8 mouse cellular contexts compared by ENCODE assay signal in genomic region chr12:87442177-87443114, GRCm38 (mm10). TPM values are rescaled to one million over a fixed set of nuclear protein-coding genes. Genes with fewer than 3 reads are reported as not detected.
DNase-seq lines count a peak whose midpoint lies in the region; ATAC-seq and TF ChIP-seq lines count a peak whose summit lies in the region.

No protein-coding gene starts in this region.

- H3K79me2 ChIP-seq in heart, adult 2 months (replicated peaks; ENCODE audit: control insufficient read depth, insufficient read depth, low read length): no peaks in the 10 kb centered on the region; the same call in none of the 2 replicates

- TF ChIP-seq EP300 in heart, adult 2 months (IDR thresholded peaks at IDR 0.05; ENCODE audit: insufficient read depth, low read depth, low read length): no peak

- H3K4me2 ChIP-seq in limb, embryonic 11.5 days (ENCODE audit: low read depth, severe bottlenecking): peak overlapping the region; percentile 42
- peak overlapping the region; percentile 96 for H3K4me2 ChIP-seq in neural tube, embryonic 14.5 days (ENCODE audit: low read depth, low read length)

- peaks cover 19% of the 10 kb centered on the region for H3K36me3 ChIP-seq in heart, adult 2 months (ENCODE audit: control insufficient read depth, insufficient read depth, low read length)
- peaks cover 60% of the 10 kb centered on the region for H3K36me3 ChIP-seq in embryonic facial prominence, embryonic 10.5 days (replicated peaks)
- peaks cover 16% of the 10 kb centered on the region for H3K36me3 ChIP-seq in limb, embryonic 11.5 days (ENCODE audit: control insufficient read depth, insufficient read depth, low read length)
- peaks cover 28% of the 10 kb centered on the region for H3K36me3 ChIP-seq in neural tube, embryonic 14.5 days (ENCODE audit: control insufficient read depth, insufficient read depth, low read length)

- H3K27ac ChIP-seq in heart, adult 2 months: no peak overlapping the region; the same call in 1 of the 2 replicates
- H3K27ac ChIP-seq in embryonic facial prominence, embryonic 10.5 days (replicated peaks): peak overlapping the region; percentile 96
- H3K27ac ChIP-seq in limb, embryonic 11.5 days (replicated peaks; ENCODE audit: low read depth, low read length): no peak overlapping the region
- 0 out of 2 replicates have a peak overlapping the region, but pooled peaks have one; percentile 4 for H3K27ac ChIP-seq in neural tube, embryonic 14.5 days (ENCODE audit: low read depth, low read length)

- TF ChIP-seq CTCF in heart, adult 2 months (IDR thresholded peaks at IDR 0.05): no peak

- no peak for ATAC-seq in limb, embryonic 11.5 days (ENCODE audit: insufficient number of reproducible peaks, low FRiP score, low TSS enrichment, low read depth)
- no peak for ATAC-seq in neural tube, embryonic 14.5 days (ENCODE audit: low read depth)

- no peak overlapping the region for H3K9ac ChIP-seq in heart, adult 2 months (ENCODE audit: low read depth, low read length)
- H3K9ac ChIP-seq in limb, embryonic 11.5 days (ENCODE audit: low read length): peak overlapping the region; percentile 98
- H3K9ac ChIP-seq in neural tube, embryonic 14.5 days (replicated peaks; ENCODE audit: low read depth, low read length): peak overlapping the region; percentile 70

- no peaks in the 10 kb centered on the region for H3K27me3 ChIP-seq in heart, adult 2 months (ENCODE audit: control insufficient read depth, insufficient read depth, low read length)
- no peaks in the 10 kb centered on the region for H3K27me3 ChIP-seq in embryonic facial prominence, embryonic 10.5 days (replicated peaks; ENCODE audit: low read depth, poor library complexity, severe bottlenecking)
- no peaks in the 10 kb centered on the region for H3K27me3 ChIP-seq in limb, embryonic 11.5 days (ENCODE audit: control insufficient read depth, insufficient read depth, low read length)
- H3K27me3 ChIP-seq in neural tube, embryonic 14.5 days (ENCODE audit: control insufficient read depth, insufficient read depth, low read length): no peaks in the 10 kb centered on the region

- H3K4me3 ChIP-seq in heart, adult 2 months: peak overlapping the region; percentile 87
- peak overlapping the region; percentile 73 for H3K4me3 ChIP-seq in embryonic facial prominence, embryonic 10.5 days
- H3K4me3 ChIP-seq in limb, embryonic 11.5 days (ENCODE audit: low read depth, low read length): peak overlapping the region; percentile 99
- peak overlapping the region; percentile 86 for H3K4me3 ChIP-seq in neural tube, embryonic 14.5 days (ENCODE audit: low read depth, low read length)

- no peak for DNase-seq in heart, adult 2 months
- DNase-seq in heart, postnatal 10 days: no peak
- peak; percentile 80 for DNase-seq in 416B (ENCODE audit: low read depth)
- peak; percentile 37 for DNase-seq in embryonic facial prominence, embryonic 10.5 days (ENCODE audit: low spot score)
- DNase-seq in limb, embryonic 11.5 days (ENCODE audit: low spot score): peak; percentile 59
- no peak for DNase-seq in urinary bladder, postnatal 14 days (ENCODE audit: low spot score)
- DNase-seq in layer of hippocampus, postnatal 36 days: no peak

- TF ChIP-seq POLR2A in heart, adult 2 months (IDR thresholded peaks at IDR 0.05; ENCODE audit: insufficient read depth, low read depth, low read length): no peak

- intact Hi-C loops in heart, adult 2 months (cut with DNase I): loop anchor here (2.0 kb wide), 1 partner anchor 30 kb away; the partner anchor contains the start of gene Snw1
- intact Hi-C loops in heart, postnatal 10 days (cut with DNase I): no loop called here

- no peaks in the 10 kb centered on the region for H3K9me3 ChIP-seq in embryonic facial prominence, embryonic 10.5 days
- no peaks in the 10 kb centered on the region for H3K9me3 ChIP-seq in limb, embryonic 11.5 days (ENCODE audit: control insufficient read depth, low read length)
- H3K9me3 ChIP-seq in neural tube, embryonic 14.5 days (ENCODE audit: control insufficient read depth, low read length): no peaks in the 10 kb centered on the region

- 14% methylated on average over 12 of the region's 12 CpGs for WGBS in heart, adult 2 months
- WGBS in embryonic facial prominence, embryonic 10.5 days: 33% methylated on average over 12 of the region's 12 CpGs
- 34% methylated on average over 12 of the region's 12 CpGs for WGBS in limb, embryonic 11.5 days
- 31% methylated on average over 12 of the region's 12 CpGs for WGBS in neural tube, embryonic 14.5 days

- peaks cover 5% of the 10 kb centered on the region for H3K4me1 ChIP-seq in heart, adult 2 months (ENCODE audit: control insufficient read depth, insufficient read depth, low read length)
- peaks cover 15% of the 10 kb centered on the region for H3K4me1 ChIP-seq in embryonic facial prominence, embryonic 10.5 days
- H3K4me1 ChIP-seq in limb, embryonic 11.5 days (ENCODE audit: control insufficient read depth, insufficient read depth, low read length): no peaks in the 10 kb centered on the region
- H3K4me1 ChIP-seq in neural tube, embryonic 14.5 days (ENCODE audit: control insufficient read depth, insufficient read depth, low read length): peaks cover 17% of the 10 kb centered on the region; the same call in 1 of the 2 replicates

RNA-seq across cellular contexts. Expression of gene Slirp, which starts 1.2 kb away (rescaled TPM):
- total RNA-seq in heart, adult 2 months (2021): 100 to 1,000 TPM; 169 to 173 TPM
- polyA plus RNA-seq in heart, adult 2 months (2012; rRNA removed): 32.1 and 49.0 TPM in 2 replicates
- total RNA-seq in heart, postnatal 10 days (2021): 100 to 1,000 TPM; 151 to 152 TPM
- polyA plus RNA-seq in embryonic facial prominence, embryonic 10.5 days (2016; fragmentation: Nextera tagmentation; extraction: Ambion mirVana): 311 and 324 TPM in 2 replicates
- polyA plus RNA-seq in limb, embryonic 11.5 days (2014; fragmentation: Nextera tagmentation; extraction: Ambion mirVana): 318 and 345 TPM in 2 replicates
- polyA plus RNA-seq in neural tube, embryonic 14.5 days (2014; fragmentation: Nextera tagmentation; extraction: Ambion mirVana): 212 and 251 TPM in 2 replicates
- 10 to 100 TPM; 90.6 to 99.4 TPM for total RNA-seq in layer of hippocampus, postnatal 36 days (2021)

RNA-seq across cellular contexts. Expression of gene Alkbh1, which starts 1.4 kb away (rescaled TPM):
- 10 to 100 TPM in 1 of 2 experiments, 1 to 10 TPM in 1; 9.6 to 11.5 TPM for total RNA-seq in heart, adult 2 months (2021)
- polyA plus RNA-seq in heart, adult 2 months (2012; rRNA removed): 7.6 and 11.9 TPM in 2 replicates
- 10 to 100 TPM; 12.4 to 13.3 TPM for total RNA-seq in heart, postnatal 10 days (2021)
- 69.6 and 76.0 TPM in 2 replicates for polyA plus RNA-seq in embryonic facial prominence, embryonic 10.5 days (2016; fragmentation: Nextera tagmentation; extraction: Ambion mirVana)
- polyA plus RNA-seq in limb, embryonic 11.5 days (2014; fragmentation: Nextera tagmentation; extraction: Ambion mirVana): 64.3 and 70.1 TPM in 2 replicates
- polyA plus RNA-seq in neural tube, embryonic 14.5 days (2014; fragmentation: Nextera tagmentation; extraction: Ambion mirVana): 38.1 and 40.4 TPM in 2 replicates
- 10 to 100 TPM; 20.8 to 21.7 TPM for total RNA-seq in layer of hippocampus, postnatal 36 days (2021)

RNA-seq across cellular contexts. Expression of gene Snw1, which starts 29.6 kb away (rescaled TPM):
- total RNA-seq in heart, adult 2 months (2021): 10 to 100 TPM; 42.3 to 46.1 TPM
- 8.5 and 15.6 TPM in 2 replicates for polyA plus RNA-seq in heart, adult 2 months (2012; rRNA removed)
- 10 to 100 TPM; 47.1 to 53.2 TPM for total RNA-seq in heart, postnatal 10 days (2021)
- 159 and 166 TPM in 2 replicates for polyA plus RNA-seq in embryonic facial prominence, embryonic 10.5 days (2016; fragmentation: Nextera tagmentation; extraction: Ambion mirVana)
- 169 and 183 TPM in 2 replicates for polyA plus RNA-seq in limb, embryonic 11.5 days (2014; fragmentation: Nextera tagmentation; extraction: Ambion mirVana)
- 101 and 112 TPM in 2 replicates for polyA plus RNA-seq in neural tube, embryonic 14.5 days (2014; fragmentation: Nextera tagmentation; extraction: Ambion mirVana)
- 10 to 100 TPM; 67.3 to 68.6 TPM for total RNA-seq in layer of hippocampus, postnatal 36 days (2021)

RNA-seq across cellular contexts. Expression of gene Gm5788, which starts 52.1 kb away (rescaled TPM):
- not detected for total RNA-seq in heart, adult 2 months (2021)
- polyA plus RNA-seq in heart, adult 2 months (2012; rRNA removed): not detected in 2 replicates
- total RNA-seq in heart, postnatal 10 days (2021): not detected
- not detected in 2 replicates for polyA plus RNA-seq in embryonic facial prominence, embryonic 10.5 days (2016; fragmentation: Nextera tagmentation; extraction: Ambion mirVana)
- polyA plus RNA-seq in limb, embryonic 11.5 days (2014; fragmentation: Nextera tagmentation; extraction: Ambion mirVana): not detected in 2 replicates
- not detected in 2 replicates for polyA plus RNA-seq in neural tube, embryonic 14.5 days (2014; fragmentation: Nextera tagmentation; extraction: Ambion mirVana)
- total RNA-seq in layer of hippocampus, postnatal 36 days (2021): not detected

RNA-seq across cellular contexts. Expression of gene Sptlc2, which starts 54.3 kb away (rescaled TPM):
- 10 to 100 TPM; 21.1 to 23.1 TPM for total RNA-seq in heart, adult 2 months (2021)
- polyA plus RNA-seq in heart, adult 2 months (2012; rRNA removed): 5.0 and 9.8 TPM in 2 replicates
- total RNA-seq in heart, postnatal 10 days (2021): 10 to 100 TPM; 51.9 to 58.9 TPM
- polyA plus RNA-seq in embryonic facial prominence, embryonic 10.5 days (2016; fragmentation: Nextera tagmentation; extraction: Ambion mirVana): 58.5 and 61.8 TPM in 2 replicates
- polyA plus RNA-seq in limb, embryonic 11.5 days (2014; fragmentation: Nextera tagmentation; extraction: Ambion mirVana): 53.9 and 63.4 TPM in 2 replicates
- 70.5 and 81.8 TPM in 2 replicates for polyA plus RNA-seq in neural tube, embryonic 14.5 days (2014; fragmentation: Nextera tagmentation; extraction: Ambion mirVana)
- total RNA-seq in layer of hippocampus, postnatal 36 days (2021): 10 to 100 TPM; 29.2 to 32.8 TPM

Comparison
In these comparisons a context has a peak if more than half of its experiments do, and no peak if none do; other contexts are left out.
1. DNase-seq: peak in 416B (single experiment), embryonic facial prominence, embryonic 10.5 days (single experiment) and limb, embryonic 11.5 days (single experiment); none in heart, adult 2 months (0 of 2), heart, postnatal 10 days (0 of 2), urinary bladder, postnatal 14 days (single experiment) and layer of hippocampus, postnatal 36 days (0 of 2).
2. H3K27ac ChIP-seq: peak in embryonic facial prominence, embryonic 10.5 days (single experiment) and neural tube, embryonic 14.5 days (single experiment); none in heart, adult 2 months (single experiment) and limb, embryonic 11.5 days (single experiment).
3. Peak in every context shown above with its lines, with median percentiles within 50 percentile points of each other: H3K4me3 ChIP-seq.